Mouse (Mus musculus) embryonic fibroblast, embryonic 13.5 days (primary cell): ENCODE data around the gene Retsat.

Experiments
- CTCF ChIP-seq: IDR thresholded peaks from 2 replicates; pipeline ENCODE4 v1.5.1; 2011; ENCODE audit warnings: mild to moderate bottlenecking, control low read depth, low read length, moderate library complexity, borderline replicate concordance; ENCODE audit not compliant: insufficient read depth
- POLR2A ChIP-seq: IDR thresholded peaks from 2 replicates; pipeline ENCODE4 v1.6.1; 2011; ENCODE audit warnings: low read depth, mild to moderate bottlenecking, control low read depth, low read length, moderate library complexity

- TF ChIP-seq POLR2A (no peak), CTCF (no peak)
Measured at GRCm38 (mm10) chr6:72650338-72650851, 52.1 kb downstream of the Retsat start.
